Mouse (Mus musculus): ENCODE measurements at regions not wholly inside any gene's neighbourhood (a gene's known extent, or its start where the extent isn't known, plus 50 kb on each side); places are given as distances from the start of the nearest gene placed in this dataset.
"Not testable (repeated sequence)": the region's sequence is repeated elsewhere in the genome, so short reads cannot be mapped to it uniquely, and the experiment has no call there.

DNA sequence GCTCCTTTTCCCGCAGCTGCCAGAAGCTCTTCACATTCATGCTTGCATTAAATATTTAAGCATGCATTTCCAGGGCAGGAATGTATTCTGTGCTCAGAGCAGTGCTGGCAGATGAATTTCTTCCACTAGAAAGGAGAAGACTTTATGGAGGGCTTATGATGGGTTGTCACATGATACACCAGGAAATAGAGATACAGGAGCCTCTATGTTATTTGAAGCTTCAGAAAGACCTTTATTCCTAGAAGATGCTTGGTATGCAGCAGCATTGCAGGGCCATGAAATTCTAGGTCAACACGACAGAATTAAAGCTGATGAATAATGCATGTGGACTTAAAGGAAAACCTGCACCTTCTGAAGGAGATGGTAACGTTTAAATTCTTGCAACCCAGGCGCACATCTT lies 212.1 kb downstream of the Adgrg6 start:
- no peak for DNase-seq

DNA sequence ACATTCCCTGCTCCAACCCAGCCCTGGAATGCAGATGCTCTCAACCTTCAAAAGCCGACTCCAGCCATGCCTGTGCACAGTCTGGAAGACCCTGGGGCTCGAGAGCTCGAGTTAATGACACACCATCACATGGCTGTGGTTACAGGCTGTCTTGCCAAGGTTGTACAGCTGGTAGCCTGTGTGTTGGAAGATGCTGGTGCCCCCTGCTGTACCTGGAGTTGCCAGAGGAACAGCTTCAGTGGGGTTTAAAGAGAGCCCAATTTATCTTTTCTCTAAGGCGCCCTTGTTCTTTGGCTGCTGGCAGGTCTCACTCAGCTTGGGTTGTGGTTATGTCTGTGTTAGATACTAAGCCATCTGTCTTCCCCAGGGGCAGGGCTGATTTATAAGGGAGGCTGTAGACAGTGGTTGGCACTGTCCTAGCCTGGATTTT lies 212.8 kb downstream of the Adgrg6 start:
- DNase-seq, result peak; percentile 32

DNA sequence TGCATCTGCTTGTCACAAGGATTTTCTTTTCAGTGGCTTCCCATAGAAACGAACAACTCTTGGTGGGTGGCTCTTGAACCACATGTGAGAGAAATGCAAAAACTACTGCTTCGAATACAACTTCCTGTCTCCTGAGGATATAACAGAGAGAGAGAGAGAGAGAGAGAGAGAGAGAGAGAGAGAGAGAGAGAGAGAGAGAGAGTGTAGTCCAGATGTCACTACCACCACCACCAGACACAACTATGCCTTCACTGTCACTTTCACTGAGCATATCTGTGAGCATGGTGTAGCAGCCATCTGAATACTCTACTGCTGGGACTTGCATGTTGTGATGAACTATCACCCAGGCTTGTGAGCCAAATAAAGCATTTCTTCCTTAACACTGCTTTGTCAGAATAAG lies 216.6 kb downstream of the Adgrg6 start:
- no peak for DNase-seq

DNA sequence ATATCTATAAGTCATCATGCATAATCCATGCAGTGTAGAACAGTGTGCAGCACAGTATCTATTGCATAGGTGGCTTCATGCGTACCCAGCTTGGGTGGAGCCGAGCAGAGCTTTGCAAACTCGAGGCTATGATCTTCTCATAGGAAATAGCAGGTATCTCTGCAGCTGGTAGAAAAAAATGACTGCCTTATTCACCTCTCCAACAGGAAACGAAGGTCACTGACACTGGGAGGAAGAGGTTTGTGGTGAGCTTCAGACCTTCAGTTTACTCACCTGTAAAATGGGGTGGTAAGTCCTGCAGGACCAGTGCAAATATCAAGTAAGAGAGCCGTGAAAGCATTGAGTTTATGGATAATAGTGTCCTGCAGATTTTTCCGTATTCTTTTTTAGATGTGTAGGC lies 219.2 kb downstream of the Adgrg6 start:
- no peak for DNase-seq

DNA sequence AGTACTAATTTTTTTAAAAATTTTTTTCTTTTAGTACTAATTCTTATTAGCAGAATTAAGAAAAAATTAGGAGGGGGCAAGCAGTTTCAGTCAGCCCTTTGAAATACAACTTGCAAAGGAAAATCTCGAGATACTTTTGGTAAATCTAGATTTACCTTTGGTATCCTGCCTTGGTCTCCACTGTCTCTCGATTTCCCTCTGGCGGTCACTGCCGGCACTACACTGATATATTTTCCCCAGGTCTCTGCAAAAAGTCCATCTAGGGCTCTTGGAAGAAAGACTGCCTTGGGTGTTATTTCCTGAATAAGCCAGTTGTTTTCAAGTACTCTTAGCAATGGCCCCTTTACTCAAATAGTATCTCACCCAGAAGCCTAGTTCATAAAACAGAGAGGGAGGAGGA lies 224.0 kb downstream of the Adgrg6 start:
- peak; percentile 78 for DNase-seq

DNA sequence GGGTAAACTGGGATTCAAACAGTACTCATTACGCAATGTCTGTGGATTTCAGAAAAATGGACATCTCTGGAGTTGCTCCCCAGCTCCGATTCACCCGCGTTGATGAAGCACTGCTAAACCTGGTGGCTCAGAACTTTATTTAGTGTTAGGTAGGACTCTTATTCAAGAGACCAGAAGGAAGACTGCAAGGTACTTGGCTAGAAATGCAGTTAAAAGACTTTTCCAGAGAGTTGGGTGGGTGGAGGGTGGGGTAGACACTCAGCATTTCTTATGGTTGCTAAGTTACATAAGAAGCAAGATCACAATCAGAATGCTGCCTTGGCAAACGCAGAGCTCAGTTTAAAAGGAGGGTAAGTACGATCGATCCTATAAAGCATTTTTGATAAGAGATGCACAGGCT lies 230.2 kb downstream of the Adgrg6 start:
- peak; percentile 39 for DNase-seq

DNA sequence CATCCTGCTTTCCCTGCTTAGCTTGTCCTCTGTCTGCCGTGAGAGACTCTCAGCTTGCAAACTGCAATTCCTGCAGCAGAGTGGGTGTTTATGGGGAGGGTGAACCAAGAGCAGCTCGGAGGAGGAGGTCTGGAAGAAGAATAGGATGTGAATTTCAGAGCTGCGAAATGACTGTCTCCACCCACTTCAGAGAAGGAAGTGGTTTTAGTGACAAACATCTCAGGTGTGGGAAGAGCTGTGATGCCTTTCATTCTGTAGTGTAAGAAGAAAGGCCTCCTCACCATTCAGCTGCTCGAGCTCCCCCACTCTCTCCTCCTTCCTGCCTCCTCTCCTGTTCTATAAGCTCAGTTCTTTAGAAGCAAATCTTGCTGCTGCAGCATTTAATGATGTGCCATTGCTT lies 230.9 kb downstream of the Adgrg6 start:
- peak; percentile 52 for DNase-seq

DNA sequence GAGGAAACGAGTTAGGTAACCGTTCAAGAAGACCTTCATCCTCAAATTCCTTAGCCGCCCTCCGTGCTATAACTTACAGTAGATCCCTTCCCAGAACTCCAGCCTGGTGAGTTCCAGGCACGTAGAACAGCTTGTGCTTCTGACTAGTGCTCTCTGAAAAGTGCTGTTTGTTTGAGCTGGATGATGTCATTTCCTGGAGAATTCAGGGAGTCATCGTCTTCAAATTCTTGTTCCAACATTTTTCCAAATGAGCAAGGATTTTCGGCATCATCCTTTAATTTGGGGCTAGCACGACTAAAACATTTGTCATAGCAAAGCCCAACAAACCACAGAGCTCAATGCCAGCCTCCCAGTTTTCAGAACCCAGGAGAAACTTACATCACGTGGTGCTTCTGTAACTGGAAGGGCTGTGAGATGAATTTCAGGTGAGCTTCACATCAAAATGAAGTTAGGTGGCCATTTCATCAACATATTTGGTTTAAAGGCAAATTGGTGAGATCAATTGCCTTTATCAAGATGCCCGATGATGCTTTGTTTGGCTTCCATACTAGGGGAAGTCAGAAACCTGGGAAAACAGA lies 231.4 kb downstream of the Adgrg6 start:
- DNase-seq, result no peak

DNA sequence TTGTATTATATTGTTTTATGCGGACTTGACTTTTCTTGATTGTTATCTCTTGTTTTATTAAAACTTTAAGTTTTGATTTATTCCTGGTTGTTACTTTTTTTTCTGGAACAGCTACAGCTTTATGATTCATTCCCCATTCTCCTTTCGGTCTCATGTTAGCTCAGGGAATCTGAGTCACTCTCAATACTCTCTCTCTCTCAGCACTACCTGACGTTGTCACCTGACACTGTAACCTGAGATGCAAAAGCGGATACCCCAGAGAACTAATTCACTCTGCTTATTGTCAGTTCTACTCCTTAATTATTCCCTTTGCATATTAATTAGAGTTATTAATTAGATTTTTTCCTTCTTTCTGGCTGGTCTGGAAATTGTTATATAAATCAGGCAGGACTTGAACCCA lies 232.5 kb downstream of the Adgrg6 start:
- no peak for DNase-seq

DNA sequence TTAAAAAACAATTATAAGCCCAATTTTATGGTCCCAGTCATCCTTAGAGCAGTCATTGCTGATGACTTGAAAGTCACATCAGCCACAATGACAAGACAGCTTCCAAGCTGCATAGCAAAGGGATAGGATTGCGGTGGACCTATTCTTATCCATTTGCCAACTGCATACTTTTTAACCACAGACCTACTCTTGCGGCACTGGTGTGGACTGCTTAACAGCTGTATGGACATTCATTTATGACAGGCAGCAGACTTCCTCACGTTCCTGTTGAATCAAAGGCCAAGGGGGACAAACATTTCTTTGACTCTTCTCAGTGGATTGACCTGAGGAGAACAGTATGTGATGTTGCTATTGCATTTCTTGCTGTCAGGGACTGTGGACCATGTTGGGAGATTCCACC lies 233.5 kb downstream of the Adgrg6 start:
- DNase-seq, result no peak

DNA sequence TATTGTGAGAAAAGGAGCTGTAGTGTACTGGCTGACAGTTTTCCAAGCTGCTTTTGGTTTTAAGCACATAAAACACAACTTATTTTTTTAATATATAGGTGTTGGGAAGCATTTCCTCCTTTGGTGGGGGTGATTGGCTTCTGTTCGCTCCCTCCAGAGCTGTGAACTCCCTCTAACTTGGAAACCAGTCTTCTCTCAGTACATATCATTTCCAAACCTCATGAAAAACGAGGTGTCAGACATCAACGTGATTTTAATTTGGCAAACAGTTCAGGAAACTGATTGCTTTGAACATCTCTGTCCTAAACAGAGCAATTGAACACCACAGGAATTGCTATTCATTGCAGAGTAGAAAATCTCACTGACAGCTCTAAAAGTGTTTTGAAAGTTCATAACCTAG lies 238.6 kb downstream of the Adgrg6 start:
- no peak for DNase-seq

DNA sequence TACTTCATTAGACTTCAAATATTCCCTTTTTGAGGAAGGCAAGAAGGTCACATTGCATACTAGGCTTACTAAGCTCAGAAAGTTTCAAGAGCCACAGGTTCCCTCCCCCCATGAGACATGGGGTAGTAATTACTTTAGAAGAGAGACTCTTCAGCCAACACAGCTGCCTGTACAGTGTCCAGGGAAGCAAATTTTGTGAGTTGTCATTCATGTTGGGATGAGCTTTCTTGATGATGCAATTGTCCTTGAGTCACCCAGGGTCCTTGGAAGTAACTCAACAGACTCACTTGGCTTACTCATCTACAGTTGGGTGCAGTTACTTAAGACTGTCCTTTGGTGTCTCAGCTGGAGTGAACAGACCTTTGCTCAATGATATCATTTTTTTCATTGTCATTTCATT lies 242.0 kb downstream of the Adgrg6 start:
- DNase-seq, result no peak

DNA sequence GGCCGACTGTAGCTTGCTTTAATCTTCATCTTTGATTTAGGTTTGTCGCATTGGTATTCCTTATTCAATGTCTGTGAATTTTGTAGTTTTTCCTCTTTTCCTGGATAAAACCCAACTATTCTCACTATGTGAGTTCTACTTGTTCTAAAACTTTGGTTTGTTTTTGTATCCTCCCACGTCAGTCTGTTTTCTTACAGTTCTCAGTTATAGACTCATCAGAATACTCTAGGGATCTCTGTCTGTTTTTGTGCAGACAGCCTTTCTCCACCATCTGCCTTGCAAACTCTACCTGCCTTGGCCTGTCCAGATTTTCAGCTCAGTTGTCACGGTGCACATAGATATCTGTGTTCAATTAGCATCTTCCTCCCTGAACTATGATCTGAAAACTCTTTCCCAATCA lies 249.3 kb downstream of the Adgrg6 start:
- DNase-seq, result no peak

DNA sequence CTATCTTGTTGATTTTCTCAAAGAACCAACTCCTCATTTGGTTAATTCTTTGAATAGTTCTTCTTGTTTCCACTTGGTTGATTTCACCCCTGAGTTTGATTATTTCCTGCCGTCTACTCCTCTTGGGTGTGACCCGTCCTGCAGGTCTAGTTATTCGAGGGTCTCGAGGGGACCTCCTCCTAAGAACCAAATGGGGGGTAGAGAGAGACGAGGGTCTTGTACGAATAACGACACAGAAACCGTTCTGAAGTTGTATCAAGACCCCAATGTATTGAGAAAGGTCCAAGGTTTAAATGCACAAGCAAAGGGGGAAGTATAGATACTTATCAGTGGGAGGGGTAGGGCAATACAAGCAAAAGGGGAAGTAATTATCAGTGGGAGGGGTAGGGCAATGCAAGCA lies 252.8 kb downstream of the Adgrg6 start:
- not testable (repeated sequence) for DNase-seq

DNA sequence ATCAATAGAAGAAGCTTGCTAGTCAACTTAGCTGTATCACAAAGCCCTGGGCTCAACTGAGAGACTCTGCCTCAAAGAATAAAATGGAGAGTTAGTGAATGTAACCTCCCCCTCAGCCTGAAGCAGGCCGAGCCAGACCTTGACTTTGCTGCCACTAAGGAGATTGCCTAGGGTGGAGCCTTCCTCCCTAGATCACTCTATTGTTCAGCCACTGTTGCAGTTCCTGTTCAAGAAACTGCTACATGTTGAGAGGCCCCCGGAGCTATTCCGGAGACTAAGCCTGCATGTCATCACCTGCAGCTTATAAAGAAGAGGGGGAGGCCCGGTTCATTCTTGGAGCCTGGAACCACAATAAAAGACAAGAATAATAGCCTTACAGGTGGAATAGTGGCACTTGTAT lies 257.9 kb downstream of the Adgrg6 start:
- no peak for DNase-seq

DNA sequence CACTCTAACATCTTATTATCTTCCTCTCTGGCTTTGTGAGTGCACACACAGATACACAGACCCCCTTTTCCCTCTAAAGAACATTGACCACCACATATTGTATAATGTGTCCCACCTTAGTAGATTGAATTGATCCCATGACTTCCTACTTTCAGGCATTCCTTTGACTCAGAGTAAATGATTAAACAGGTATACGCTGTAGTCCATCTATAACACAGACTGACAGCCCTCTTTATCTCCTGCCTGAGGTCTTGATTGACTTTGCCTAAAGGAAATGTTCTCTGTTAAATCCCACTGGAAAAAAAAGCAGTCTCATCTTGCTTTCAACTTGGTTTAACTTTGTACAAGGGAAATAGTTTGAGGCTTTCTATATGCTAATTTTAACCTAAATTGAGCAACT lies 268.8 kb downstream of the Adgrg6 start:
- no peak for DNase-seq

DNA sequence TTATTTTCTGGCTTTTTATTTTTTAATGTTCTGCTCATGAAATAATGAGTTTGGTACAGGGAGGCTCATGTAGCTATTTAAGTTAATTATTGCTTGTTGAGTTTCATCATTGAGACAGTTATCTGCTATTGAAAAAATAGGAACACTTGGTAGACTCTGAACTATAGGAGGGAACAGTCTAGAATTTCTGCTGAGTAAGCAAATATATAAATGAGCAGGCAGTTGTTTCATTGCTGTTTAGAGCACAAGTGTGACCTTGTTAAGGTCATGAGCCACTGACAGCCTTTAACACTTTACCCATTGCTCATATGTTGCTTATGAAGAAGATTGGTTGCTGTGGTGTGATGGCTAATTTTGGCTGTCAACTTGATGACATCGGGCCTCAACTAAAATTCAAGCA lies 270.0 kb downstream of the Adgrg6 start:
- DNase-seq, result no peak

DNA sequence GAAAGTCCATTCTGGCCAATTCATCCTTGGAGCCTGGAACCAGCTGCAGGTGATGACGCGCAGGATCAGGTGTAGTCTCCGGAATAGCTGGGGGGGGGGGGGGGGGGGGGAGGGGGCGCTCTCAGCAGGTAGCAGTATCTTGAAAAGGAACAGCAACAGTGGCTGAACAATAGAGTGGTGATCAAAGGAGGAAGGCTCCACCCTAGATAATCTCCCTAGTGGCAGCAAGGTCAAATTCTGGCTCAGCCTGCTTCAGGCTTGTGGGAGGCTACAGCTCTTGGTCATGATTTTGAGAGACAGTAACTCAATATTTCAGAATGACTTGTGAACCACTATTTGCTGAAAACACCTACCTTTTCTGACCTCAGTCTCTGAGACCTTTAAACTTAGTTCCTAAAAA lies 275.5 kb downstream of the Adgrg6 start:
- DNase-seq, result no peak

DNA sequence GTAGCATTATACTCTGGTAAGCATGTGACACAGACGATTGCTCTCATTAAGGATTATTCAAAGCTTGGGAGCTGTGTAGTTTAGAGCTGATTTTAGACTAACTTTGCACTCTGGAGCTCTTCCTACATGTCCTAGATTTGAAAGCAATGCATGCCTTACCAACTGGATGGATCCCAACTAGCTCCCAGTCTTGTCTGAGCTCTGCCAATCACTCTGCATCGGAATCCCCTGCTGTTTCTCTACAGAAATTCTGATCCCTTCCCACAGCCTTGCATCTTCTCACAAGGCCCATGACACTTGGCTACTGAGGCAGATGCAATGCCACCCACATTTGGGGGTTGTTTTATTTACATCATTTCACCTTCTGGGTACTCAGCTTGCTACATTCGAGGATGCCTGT lies 277.8 kb downstream of the Adgrg6 start:
- no peak for DNase-seq

DNA sequence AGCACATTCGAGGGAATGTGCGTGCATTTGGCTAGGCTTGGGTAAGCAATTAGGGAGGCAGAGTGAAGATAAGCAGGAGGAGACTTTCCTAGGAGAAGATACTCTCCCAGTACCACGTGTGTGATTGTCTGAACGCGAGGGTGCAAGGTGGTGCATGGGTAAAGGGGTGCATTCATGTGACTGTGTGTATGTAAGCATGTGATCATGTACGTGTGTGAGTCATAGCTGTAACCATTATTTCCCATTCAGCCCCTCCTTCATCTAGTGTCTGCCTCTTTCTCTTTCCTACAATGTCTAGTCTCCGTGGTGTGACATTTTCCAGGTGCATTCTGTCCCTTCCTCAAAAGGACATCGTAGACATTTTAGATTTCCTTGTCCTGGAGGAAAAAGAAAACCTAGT lies 273.8 kb downstream of the Hivep2 start:
- DNase-seq, result no peak

DNA sequence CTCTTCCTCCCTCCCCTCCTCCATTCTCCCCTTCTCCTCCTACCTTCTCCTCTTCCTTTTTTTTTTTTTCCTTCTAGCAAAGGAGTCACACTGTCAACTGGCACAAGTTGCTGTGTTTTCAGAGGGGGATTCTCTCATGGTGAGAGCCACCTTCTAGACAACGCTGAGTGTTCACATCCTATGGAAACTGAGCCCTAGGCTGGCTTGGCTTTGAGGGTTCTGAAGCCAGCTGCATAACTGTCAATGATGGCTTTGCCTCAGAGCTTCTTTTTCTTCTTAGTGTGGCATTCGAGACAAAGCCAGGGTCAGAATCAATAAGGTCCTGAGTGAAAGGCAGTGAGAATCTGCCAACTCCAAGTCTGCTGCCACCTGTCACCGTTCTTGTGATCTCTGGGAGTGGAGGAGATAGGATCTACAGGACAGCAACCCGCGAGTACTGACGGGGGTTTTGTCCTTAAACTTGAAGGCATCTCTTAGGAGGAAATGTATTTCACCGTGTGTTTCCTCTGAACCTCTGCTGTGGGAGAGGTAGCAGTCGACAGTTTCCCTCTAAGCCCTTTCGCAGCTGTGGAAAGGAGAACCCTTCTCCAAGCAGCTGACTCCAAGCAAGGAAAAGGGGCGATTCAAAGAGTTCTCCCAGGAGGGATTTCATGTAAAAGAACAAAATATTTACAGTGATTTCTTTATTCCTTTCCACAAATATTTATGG lies 269.2 kb downstream of the Hivep2 start:
- DNase-seq, result no peak

DNA sequence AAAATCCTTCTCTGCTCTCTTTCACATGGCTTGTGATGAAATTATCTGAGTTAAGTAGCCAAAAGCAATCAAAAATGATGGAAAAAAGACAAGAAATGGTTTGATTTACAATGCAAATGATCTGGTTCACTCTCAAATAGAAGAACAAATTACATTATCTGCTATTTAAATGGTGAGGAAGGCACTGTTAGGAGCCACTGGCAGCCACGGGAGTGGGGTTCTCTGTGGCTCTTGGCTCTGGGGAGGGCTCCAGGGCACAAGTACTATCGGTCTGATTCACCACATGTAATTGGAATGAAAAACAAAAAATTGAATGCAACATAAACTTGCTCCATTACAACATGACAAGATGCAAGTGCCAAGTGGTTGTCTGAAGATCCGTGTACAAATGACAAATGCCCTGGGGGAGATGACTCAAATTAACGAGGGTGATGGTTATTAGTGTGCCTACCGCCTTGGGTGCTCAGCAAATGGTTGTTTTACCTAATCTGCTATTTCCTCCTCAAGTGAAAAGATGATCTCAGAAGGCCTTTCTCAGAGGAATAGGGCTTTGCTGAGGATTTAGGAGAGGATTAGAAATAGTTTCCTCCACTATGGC lies 268.2 kb downstream of the Hivep2 start:
- DNase-seq, result no peak

DNA sequence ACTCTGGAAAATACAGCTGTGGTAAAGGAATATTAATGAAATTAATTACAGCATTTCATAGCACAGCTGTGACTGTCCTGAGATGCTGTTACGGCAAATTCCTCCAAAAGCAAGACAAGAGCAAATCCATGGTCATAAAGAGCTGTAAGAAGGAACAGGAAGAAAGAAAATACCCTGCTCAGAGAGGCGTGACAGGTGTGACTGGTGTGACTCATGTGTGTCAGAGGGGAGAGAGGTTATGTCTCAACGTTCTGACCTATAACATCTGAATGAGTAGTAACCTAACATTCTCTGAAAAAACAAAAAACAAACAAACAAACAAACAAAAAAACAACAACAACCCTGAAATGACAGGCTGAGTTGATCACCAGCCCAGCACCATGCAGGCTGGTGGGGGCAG lies 267.5 kb downstream of the Hivep2 start:
- no peak for DNase-seq

DNA sequence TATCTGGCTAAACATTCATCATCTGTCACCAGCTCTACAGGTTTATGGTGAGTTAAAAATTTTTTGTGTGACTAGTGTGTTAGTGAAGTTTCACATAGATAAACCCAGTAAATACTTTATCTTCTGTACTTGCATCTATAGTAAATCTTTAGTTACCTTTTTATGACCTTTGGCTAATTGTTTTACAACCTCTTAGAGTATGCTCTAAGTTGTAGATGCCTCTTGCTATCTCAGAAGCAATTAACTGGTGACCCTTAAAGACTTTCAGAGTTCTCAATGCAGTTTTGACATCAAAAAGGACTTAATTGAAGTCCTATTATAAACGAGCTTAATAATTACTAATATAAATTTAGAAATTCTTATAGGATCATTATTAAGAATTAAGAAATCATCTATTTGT lies 265.6 kb downstream of the Hivep2 start:
- no peak for DNase-seq

DNA sequence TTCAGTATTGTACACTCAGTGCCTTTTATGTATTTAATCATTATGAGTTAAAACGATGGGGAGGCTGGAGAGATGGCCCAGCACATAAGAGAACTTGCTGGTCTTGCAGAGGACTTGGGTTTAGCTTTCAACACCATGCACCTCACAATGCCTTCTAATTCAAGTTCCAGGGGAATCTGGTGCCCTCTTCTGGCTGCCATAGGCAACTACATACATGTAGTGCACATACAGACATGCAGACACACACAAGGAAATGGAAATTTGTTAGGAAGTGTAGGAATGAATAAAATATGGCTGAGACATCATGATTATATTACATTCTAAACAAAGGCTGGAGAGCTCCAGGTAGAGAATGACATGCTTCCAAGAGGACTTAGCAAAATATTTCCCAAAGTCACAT lies 251.4 kb downstream of the Hivep2 start:
- DNase-seq, result no peak

All from right cerebral cortex, postnatal 25 days (tissue).